Mouse (Mus musculus) left cerebral cortex, adult 11 months (tissue): ENCODE data around the gene Akap12.

Experiments
- DNase-seq: peaks from one replicate; pipeline ENCODE4 v3.0.0; 2022; ENCODE audit warnings: low spot score

The Akap12 gene

DNA sequence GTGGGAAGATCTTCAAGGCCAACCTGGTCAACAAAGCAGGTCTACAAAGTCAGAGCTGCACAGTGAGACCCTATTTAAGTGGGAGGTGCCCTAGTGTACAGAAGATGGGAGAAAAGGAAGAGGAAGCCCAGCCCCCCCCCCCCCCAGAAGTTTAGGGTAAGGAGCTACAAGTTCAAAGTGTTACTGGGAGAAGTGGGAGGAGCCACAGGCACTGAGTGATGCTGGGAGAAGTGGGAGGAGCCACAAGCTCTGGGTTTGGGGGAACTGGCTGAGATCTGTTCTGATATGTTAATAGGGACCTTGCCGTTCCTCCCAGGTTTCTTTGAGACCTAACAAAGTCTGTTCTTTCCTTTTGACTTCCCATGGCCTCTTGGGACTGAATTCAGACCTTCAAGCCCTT lies 18.6 kb downstream of the Akap12 start:
- no peak for DNase-seq

DNA sequence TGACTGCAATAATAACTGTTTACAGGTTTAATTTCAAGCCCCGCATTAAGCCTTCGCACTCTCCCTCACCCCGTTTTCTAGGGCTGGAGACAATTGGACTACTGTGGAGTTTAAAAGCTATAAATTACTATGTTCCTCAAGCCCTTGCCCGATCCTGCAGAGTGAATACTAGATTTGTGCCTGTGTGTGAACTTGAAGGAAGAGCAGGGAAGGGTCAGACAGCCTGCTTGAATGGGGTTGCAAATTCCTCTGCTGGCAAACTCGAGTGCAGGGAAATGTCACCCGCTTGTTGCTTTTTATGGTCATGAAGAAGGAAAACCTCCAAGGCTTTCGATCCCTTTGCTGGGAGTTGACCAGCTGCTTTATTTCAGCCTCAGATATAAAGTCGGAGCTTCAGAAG lies 19.6 kb downstream of the Akap12 start:
- no peak for DNase-seq

DNA sequence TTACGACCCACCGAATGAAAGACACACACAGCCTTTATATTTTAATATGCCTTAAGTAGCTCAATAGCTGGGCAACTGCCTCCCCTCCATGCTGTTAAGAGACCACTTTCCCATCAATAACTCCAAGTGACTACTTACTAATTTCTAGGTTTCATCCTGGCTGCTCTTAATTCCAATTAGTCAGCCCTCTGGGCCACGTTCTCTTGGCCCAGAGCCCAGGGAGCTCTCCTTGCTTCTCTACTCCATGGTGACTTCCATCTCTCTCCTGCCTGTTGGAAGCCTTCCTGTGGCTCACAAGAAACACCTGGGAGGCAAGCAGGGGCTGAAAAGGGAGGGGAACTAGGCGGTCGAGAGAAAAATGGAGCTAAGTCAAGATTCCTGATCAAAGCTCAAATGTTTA lies 23.0 kb downstream of the Akap12 start:
- no peak for DNase-seq

DNA sequence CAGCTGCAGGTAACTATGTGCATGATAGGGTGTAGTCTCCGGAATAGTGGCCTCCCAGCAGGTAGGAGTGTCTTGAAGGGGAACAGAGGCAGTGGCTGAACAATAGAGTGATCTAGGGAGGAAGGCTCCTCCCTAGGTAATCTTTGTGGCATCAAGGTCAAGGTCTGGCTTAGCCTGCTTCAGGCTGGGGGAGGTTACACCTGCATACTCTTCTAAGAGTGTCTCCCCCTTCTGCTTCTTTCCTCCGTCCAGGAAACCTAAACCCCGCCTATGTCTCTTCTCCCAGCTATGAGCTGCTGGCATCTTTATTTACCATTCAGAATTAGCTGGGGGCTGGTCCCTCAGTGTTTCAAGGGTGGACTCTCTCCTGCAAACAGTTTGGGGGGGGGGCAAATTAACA lies 23.5 kb downstream of the Akap12 start:
- no peak for DNase-seq

DNA sequence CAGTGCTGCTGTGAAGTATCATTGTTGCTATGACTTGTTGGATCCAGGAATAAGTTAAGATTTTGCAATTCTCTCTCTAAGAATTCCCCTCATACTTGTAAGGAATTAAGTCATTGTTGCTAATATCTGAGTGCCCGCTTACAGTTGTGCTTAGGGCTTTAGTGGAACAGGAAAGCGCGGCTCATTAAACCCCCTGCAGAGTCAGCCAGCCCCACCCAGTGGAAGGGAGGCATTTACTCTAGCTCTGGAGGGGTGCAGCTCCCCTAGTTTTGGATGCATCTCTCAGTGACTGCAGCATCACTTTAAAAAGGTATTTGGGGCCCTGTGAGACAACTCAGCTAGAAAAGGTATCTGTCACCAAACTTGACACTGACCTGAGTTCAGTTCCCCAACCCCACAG lies 24.0 kb downstream of the Akap12 start:
- no peak for DNase-seq

DNA sequence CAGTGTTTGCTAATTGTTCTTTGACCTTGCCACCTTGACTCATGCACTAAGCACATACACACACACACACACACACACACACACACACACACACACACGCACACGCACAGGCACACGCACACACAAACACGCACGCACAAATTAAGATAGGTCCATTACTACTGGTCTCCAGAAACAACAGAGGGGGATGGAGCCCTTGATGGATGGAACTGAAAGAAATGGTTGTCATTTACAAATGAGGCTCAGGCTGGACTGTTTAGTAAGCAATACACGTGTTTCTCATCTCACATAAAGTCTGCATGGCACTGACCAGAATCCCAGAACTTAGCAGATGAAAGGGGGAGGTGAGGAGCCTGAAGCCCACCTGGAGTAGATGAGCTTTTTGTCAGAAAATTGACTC lies 24.4 kb downstream of the Akap12 start:
- DNase-seq = no peak

DNA sequence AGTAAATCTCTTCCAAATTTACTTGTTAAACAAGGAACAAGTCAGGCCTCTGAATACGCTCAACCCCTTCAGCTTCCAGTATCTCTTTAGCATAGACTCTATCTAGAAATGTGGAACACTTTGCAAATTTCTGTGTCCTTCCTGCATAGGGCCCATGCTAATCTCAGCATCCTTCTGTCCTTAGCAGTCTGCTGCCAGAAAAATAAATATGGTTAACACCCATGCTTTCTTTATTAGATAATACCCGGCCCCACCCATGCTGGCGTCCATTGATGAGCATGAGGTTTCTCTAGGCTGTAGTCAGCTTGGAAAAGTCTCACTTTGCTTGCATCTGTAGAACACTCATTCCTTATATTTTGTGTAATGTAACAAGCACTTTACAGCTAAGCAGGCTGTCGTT lies 27.2 kb downstream of the Akap12 start:
- DNase-seq = no peak

DNA sequence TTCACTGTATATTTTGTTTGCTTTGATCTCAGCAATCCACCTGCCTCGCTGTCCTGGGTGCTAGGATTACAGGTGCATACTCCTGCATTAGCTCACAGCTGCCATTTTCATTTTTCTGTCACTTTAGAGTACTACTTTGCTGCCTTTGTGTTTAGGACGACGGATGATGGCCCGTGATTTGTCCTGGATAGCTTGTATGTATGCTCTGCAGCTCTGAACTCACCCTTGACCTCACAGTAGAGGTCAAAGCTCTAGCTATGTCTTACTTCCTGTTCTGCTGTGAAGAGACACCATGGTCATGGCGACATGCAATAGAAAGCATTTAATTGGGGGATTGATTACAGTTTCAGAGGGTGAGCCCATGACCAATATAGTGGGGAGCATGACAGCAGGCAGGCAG lies 37.4 kb downstream of the Akap12 start:
- DNase-seq = no peak

DNA sequence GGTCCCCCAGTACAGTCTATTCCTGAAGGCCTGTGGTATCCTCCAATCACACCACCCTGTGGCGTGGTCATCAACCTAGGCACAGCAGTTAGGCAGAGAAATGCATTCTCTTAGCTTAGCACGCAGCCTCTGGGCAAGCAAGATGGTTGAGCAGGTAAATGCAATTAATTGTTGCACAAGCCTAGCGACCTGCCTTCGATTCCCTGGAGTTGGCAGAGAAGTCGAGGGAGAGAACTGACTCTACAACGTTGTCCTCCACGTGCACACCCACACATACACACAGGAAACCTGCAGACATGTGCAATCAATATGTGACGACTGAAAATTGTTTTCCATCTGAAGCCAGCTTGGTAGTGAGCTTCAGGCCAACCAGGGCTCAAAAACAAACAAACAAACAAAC lies 57.7 kb downstream of the Akap12 start:
- no peak for DNase-seq

DNA sequence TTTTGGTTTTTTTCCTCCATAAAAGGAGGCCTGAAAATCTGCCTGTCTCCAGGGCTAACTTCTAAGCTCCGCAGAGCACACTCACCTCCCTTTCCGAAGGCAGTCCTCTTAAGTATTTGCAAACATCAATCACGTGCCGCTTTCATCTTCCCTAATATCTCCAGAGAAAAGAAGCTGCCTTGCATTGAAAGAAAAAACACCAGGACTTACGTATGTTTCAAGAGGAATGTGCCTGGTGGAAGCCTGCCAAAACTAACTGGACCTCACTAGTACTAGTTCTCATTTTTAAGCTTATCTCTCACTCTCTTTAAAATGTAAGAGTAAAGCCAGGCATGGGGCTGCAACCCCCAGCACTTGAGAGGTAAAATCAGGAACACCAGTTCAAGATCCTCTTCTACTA lies 59.4 kb downstream of the Akap12 start:
- DNase-seq = no peak

DNA sequence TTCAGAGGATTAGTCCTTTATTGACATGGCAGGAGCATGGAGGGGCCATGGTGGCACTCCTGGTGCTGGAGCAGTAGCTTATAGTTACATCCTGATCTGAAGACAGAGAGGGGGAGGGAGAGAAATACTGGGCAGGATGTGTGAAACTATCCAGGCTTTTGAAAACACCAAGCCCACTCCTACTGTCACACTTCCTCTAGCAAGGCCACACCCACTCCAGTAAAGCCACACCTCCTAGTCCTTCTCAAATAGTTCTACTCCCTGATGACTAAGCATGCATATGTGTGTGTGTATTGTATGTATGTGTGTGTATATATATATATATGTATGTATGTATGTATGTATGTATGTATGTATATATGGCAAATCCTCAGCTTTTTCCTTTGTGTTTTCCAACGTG lies 61.5 kb downstream of the Akap12 start:
- no peak for DNase-seq

DNA sequence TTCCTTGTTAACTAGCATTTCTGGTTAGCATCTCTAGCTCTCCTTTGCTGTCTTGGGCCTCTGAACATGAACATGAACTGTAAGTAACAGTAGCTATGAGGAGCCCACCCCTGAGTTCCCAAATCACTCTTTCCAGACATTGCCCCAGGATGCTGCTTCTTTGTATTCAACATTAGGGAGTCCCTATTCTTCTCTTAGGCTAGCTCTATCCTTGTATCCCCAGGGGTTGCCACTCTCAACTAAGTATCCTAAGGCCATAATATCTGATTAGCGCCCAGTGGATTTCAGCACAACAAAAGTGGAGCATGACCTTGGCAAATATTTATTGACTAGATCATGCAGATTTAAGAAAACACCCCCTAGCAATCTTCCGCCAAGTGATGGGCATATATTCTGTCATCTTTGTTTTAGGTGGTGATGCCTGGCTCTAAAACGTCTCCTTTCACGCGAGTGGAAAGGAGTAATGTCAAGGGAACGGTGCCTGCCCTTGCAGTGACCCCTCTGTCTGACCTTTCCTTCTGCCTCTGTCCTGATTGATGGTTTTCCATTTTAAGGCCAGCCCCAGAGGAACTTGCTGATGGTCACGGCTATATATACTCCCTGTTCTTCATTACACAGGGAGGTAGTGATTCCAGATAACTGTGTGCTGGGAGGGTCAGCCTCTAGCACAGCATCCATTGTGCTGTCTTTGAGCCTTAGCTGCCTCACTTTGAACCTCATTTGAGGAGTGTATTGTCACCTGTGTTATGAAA lies 66.2 kb downstream of the Akap12 start:
- DNase-seq = no peak

DNA sequence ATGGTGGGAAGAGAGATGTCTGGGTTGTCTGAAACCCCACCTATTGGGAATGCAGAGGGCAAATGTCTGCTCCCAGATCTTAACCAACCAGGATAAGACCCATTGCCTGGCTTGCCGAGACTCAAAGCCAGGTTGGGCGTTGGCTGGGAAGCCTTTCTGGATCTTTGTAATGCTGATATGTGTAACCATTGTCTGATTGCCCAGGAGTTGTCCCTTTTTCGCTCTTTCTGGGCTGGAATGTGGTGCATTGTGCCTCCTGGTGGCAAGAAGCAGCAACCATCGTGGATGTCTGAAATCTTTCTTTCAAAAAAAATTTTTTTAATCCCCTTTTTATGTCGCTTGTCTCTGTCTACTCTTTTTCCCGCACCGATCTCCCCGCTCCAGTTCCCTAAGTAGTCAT lies 67.1 kb downstream of the Akap12 start:
- DNase-seq = no peak

DNA sequence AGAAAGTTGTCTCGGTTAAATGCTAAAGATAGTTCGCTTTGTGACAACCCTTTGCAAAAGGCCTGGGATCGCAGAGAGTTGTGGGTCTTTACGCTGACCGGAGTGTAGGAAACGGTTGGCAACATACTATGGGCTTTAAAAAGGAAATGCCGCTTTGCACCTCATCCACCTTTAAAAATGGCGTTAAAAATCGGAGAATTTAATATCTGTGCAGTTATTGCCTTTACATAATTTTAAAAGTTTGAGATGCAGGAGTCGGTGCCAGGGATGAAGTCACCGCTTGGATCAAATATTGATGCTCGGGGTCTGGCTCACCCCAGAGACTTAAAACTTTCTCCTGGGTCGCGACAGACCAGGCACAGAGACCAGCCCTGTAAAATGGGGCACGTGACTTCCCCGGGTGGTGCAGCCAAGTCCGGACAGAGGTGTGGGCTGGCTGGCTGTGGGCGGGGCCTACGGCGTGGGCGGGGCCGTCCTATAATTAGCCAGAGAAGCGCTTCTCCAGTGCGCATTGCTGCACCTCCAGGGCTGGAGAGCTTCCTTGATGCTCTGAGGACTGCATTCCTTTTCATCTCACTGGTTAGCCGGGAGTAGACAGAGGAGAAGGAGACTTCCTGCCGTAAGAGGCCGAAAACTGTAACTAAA lies 68.0 kb downstream of the Akap12 start:
- DNase-seq = peak; percentile 18

DNA sequence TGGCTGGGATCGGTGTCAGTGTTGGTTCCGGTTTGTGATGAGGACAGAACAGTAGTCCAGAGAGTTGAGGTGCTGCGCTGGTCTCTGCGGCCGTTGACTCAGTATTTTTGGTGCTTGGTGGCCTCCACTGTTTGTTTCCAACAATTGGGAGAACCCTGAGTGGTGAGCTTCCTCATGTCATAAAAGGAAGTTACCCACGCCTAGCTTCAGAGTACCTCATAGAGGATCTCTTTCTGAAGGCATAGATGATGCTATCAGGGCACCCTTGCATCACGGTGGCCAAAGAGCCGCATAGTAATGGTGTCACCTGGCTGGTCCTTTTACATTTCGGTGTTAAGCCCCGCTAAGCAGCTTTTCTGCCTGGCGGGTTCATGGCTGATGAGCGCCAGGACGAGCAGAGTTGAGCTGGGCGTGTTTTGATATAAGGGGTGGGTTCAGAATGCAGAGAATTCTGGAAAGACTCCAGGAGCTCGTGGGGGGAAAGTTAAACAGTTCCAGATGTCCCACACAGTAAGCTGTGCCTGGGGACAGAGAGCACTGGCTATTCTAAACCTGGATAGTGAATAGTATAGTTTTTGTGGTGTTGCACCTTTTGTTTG lies 72.8 kb downstream of the Akap12 start:
- no peak for DNase-seq

DNA sequence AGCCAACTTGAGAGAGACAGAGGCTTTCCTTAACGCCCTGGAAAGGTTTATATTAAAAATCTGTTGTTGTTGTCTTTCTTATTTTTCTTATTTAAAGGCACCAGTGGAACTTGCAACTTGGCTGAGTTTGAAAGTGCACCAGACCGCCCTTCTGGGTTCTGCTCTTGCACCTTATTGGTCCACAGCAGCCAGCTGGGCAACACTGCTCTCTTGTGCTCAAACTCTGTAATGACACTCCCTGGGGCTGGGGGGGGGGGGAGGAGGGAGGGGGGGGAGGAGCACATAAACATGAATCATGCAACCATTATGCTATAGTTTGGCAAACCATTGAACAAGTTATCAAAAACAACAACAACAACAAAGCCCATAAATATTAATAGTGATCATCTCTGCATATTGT lies 75.2 kb downstream of the Akap12 start:
- no peak for DNase-seq

DNA sequence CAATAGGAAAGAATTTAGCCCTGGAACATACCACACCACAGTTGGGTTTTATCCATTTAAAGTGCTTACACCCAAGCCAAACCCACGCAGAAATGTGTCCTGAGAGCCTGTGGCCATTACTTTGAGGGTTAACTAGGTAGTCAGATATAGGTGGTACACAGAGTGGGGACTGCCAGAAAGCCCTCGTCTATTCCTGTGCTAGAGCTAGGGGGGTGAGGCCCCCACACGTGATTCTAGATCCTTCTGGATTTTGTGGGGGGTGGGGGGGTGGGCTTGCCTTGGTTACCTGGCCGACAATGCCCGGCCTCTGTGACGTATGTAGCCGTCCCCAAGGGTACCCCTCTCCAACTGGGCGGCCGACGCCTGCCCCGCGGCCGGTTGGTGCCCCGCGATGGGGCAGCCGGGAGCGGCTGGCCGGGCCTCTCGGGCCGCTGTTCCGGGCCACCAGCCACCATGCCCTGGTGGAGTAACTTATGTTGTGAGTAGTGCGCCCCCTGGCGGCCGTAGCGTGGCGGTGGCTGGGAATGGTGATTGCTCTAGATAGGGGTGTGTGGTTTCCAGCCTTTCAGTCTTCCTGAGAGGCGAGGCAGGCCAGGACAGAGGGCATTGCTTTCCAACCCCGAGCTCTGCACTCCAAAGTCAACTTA lies 80.4 kb downstream of the Akap12 start:
- DNase-seq = peak; percentile 81

DNA sequence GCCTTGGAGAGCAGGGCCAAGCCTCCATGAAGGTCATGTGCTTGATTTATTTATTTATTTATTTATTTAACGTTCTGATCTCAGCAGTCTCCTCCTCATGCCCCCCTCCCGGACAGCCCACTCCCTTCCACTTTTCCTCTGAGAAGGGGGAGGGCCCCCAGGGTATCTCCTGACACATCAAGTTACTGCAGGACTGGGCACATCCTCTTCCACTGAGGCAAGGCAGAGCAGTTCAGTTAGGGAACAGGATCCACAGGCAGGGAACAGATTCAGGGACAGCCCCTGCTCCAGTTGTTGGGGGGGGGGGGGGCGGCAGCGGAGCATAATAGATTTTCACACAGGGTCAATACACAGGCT lies 80.9 kb downstream of the Akap12 start:
- DNase-seq = no peak

DNA sequence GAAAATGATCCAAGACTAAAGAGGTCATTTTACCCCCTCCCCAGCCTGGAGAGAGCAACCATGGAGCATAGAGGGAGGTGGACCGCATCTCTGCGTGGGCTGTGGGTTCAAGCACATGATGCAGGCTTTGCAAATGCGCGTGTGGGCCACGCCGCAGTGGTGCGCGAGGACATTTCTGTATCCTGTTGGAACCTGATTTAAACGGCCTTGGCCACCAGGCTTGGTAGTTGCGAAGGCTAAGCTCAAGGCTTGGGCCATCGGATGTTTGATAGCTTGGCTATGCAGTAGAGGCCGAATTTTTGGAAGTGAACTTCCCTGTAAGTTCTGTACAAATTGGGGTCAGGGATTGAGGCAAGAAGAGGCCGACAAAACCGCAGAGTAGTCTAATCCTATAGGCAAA lies 81.4 kb downstream of the Akap12 start:
- DNase-seq = no peak

DNA sequence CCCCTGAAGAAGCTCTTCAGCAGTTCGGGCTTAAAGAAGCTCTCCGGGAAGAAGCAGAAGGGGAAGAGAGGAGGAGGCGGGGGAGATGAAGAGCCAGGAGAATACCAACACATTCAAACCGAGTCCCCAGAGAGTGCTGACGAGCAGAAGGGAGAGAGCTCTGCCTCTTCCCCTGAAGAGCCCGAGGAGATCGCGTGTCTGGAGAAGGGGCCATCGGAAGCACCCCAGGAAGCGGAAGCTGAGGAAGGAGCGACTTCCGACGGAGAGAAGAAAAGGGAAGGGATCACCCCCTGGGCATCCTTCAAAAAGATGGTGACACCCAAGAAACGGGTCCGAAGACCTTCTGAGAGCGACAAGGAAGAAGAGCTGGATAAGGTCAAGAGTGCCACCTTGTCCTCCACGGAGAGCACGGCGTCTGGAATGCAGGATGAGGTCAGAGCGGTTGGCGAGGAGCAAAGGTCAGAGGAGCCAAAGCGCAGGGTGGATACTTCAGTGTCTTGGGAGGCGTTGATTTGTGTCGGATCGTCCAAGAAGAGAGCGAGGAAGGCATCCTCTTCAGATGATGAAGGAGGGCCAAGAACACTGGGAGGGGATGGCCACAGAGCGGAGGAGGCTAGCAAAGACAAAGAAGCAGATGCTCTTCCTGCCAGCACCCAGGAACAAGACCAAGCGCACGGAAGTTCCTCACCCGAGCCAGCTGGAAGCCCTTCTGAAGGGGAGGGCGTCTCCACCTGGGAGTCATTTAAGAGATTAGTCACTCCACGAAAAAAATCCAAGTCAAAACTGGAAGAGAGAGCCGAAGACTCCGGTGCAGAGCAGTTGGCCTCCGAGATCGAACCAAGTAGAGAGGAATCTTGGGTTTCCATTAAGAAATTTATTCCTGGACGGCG lies 88.4 kb downstream of the Akap12 start:
- no peak for DNase-seq

DNA sequence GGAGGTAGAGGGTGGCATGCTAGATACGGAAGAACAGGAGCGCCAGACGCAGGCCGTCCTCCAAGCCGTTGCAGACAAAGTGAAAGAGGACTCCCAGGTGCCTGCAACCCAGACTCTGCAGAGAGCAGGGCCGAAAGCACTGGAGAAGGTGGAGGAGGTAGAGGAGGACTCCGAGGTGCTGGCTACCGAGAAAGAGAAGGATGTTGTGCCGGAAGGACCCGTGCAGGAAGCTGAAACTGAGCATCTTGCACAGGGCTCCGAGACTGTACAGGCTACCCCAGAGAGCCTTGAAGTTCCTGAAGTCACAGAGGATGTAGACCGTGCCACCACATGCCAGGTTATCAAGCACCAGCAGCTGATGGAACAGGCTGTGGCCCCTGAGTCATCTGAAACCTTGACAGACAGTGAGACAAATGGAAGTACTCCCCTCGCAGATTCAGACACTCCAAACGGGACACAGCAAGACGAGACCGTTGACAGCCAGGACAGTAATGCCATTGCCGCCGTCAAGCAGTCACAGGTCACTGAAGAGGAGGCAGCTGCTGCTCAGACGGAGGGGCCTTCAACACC lies 89.8 kb downstream of the Akap12 start:
- no peak for DNase-seq

DNA sequence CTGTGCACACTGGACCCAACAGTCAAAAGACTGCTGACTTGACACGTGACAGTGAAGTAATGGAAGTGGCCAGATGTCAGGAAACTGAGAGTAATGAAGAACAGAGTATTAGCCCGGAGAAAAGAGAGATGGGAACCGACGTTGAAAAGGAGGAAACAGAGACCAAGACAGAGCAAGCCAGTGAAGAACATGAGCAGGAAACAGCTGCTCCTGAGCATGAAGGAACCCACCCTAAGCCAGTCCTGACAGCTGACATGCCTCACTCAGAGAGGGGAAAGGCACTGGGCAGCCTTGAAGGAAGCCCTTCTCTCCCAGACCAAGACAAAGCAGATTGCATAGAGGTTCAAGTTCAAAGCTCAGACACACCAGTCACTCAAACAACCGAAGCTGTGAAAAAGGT lies 90.5 kb downstream of the Akap12 start:
- DNase-seq = no peak
